Mouse (Mus musculus): Measurements from ENCODE around the gene Nelfb. TPM values are rescaled to one million over a fixed set of nuclear protein-coding genes. Genes with fewer than 3 reads are reported as not detected.

Gene Nelfb
- polyA plus RNA-seq, 1 experiment from 2014 or later = 93.7 TPM

DNA sequence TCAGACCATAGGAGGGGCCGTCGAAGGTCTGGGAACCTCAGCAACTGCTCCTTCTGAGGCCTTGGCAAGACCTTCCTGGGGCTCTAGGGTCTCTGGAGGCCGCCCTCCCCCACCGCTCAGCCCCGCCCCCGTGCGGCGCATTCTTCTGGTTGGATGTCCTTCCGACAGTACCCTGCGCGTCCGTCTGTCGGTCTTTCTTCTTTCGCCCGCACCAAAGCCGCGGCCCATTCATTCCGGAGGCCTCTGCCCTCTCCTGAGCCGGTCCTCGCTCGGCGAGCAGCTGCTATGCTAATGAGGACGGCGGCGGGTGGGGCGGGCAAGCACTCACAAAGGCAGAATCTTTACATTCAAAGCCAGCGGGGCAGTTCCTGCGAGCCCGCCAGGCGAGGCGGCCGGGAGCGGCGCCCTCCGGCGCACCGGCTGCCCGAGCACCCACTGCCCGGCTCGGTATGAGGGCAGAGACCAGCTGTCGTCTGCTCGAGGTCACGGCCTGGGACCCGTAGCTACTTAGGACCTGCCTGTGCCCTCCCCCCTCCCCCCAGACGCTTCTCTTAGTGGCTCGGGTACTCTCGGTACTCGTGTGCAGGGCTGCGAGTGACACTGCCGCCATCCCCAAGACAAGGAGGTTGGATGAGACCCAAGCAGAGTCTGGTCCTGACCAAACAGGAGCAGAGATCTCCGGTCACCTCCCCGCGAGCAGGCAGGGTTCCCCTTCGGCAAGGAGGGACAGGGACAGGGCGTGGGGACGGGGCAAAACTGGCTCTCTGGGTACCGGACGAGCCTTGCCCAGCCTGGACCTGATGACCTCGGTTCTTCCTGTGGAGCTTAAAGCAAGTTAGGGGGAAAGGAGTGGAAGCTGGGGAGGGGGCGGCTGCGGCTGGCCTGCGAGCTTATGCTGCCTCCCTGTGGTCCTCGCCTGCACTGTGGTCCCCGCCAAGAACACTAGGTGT lies 25.4 kb downstream of the Nelfb start:
- 0 out of 2 replicates have a peak, but pooled peaks cover 3% of the 10 kb centered on the region for H3K27me3 ChIP-seq (ENCODE audit: control insufficient read depth, insufficient read depth, low read length)
- peak; percentile 87 for ATAC-seq (ENCODE audit: low FRiP score)
- H3K36me3 ChIP-seq (ENCODE audit: control insufficient read depth, insufficient read depth, low read length) = 0 out of 2 replicates have a peak, but pooled peaks cover 3% of the 10 kb centered on the region
- DNase-seq (ENCODE audit: low spot score) = peak; percentile 88
- under 1% methylated on average over 59 of the region's 64 CpGs for WGBS
- no peaks in the 10 kb centered on the region for H3K9me3 ChIP-seq (ENCODE audit: control insufficient read depth, low read length)
- H3K4me3 ChIP-seq (ENCODE audit: low read depth, low read length) = peak overlapping the region; percentile 44
- H3K4me2 ChIP-seq (replicated peaks; ENCODE audit: low read depth, low read length) = peak overlapping the region; percentile 83
- H3K27ac ChIP-seq (ENCODE audit: low read depth, low read length) = peak overlapping the region; percentile 98
- peak overlapping the region; percentile 84 for H3K9ac ChIP-seq (ENCODE audit: low read depth, low read length)
- peaks cover 11% of the 10 kb centered on the region for H3K4me1 ChIP-seq (replicated peaks; ENCODE audit: control insufficient read depth, insufficient read depth, low read length)

DNA sequence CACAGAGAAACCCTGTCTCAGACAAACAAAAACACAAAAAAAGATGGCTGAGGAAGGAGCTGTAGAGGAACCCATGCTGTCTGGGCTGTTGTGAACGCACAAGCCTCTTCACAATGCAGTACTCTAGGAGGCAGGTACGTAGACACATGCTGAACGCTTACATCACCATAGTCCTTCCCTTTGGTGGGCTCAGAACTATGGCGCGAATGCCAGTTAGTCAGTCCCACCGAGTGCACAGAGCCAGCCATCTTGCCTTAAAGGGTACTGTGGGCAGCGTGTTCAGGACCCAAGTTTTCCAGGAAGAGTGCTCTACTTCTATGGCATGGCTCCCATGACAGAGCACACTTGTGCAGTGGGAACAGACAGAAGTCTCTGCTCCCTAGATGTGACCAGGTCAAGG lies 26.8 kb downstream of the Nelfb start:
- WGBS = 90% methylated on average over 7 of the region's 7 CpGs
- DNase-seq (ENCODE audit: low spot score) (no peak), ATAC-seq (ENCODE audit: low FRiP score) (no peak)
- 0 out of 2 replicates have a peak, but pooled peaks cover 3% of the 10 kb centered on the region for H3K27me3 ChIP-seq (ENCODE audit: control insufficient read depth, insufficient read depth, low read length)
- peak overlapping the region; percentile 83 for H3K4me2 ChIP-seq (replicated peaks; ENCODE audit: low read depth, low read length)
- peaks cover 14% of the 10 kb centered on the region for H3K4me1 ChIP-seq (replicated peaks; ENCODE audit: control insufficient read depth, insufficient read depth, low read length)
- H3K9ac ChIP-seq (ENCODE audit: low read depth, low read length) = no peak overlapping the region
- H3K27ac ChIP-seq (ENCODE audit: low read depth, low read length) = peak overlapping the region; percentile 98
- 0 out of 2 replicates have a peak, but pooled peaks cover 3% of the 10 kb centered on the region for H3K36me3 ChIP-seq (ENCODE audit: control insufficient read depth, insufficient read depth, low read length)
- no peaks in the 10 kb centered on the region for H3K9me3 ChIP-seq (ENCODE audit: control insufficient read depth, low read length)
- H3K4me3 ChIP-seq (ENCODE audit: low read depth, low read length) = peak overlapping the region; percentile 4

DNA sequence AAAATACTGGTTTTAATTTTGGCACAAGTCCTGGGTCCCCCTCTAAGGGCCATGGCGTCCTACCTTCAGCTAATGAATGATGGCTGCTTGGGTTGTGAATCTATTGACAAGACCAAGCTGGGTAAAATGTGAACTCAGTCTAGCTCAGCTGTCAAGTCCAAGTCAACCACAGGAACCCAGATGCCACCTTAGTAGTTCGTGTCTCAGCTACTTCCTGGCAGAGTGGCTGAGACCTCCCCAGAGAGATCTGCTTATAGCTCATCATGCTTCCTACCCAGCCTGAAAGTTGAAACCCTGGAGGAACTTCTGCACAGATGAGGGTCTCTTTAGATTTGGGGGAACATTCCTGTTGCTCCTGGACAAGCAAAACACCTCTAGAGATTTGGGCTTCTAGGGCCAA lies 28.0 kb downstream of the Nelfb start:
- no peak for DNase-seq (ENCODE audit: low spot score)
- peak overlapping the region; percentile 90 for H3K4me3 ChIP-seq (ENCODE audit: low read depth, low read length)
- 0 out of 2 replicates have a peak, but pooled peaks cover 3% of the 10 kb centered on the region for H3K36me3 ChIP-seq (ENCODE audit: control insufficient read depth, insufficient read depth, low read length)
- WGBS = 52% methylated on average over 2 of the region's 2 CpGs
- peak overlapping the region; percentile 98; the same call in 1 of the 2 replicates for H3K27ac ChIP-seq (ENCODE audit: low read depth, low read length)
- 0 out of 2 replicates have a peak, but pooled peaks cover 3% of the 10 kb centered on the region for H3K27me3 ChIP-seq (ENCODE audit: control insufficient read depth, insufficient read depth, low read length)
- peak overlapping the region; percentile 15; the same call in 1 of the 2 replicates for H3K9ac ChIP-seq (ENCODE audit: low read depth, low read length)
- ATAC-seq (ENCODE audit: low FRiP score) = no peak
- H3K9me3 ChIP-seq (ENCODE audit: control insufficient read depth, low read length) = no peaks in the 10 kb centered on the region
- peaks cover 15% of the 10 kb centered on the region for H3K4me1 ChIP-seq (replicated peaks; ENCODE audit: control insufficient read depth, insufficient read depth, low read length)
- H3K4me2 ChIP-seq (replicated peaks; ENCODE audit: low read depth, low read length) = peak overlapping the region; percentile 83

DNA sequence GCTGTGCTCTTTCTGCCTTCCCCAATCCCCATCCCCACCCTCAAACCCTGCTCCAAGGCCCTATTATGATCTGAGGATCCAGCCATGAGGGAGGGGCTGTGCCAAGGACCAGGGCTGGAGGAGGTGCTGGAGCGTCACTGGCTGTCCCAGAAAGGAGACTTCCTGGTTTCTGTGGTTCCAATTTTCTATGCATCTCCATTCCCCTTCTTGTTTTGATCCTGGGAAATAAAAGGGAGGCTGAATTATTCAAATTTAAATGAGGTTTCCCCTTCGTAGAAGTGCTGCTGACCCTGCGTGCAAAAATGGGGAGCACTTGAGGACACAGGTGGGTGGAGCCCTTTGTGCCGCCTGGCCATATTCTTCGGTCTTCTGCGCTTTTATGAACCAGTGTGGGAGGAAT lies 28.6 kb downstream of the Nelfb start:
- Histone ChIP-seq H3K27me3 (ENCODE audit: control insufficient read depth, insufficient read depth, low read length) (0 out of 2 replicates have a peak, but pooled peaks cover 3% of the 10 kb centered on the region), H3K4me1 (replicated peaks; ENCODE audit: control insufficient read depth, insufficient read depth, low read length) (peaks cover 21% of the 10 kb centered on the region), H3K36me3 (ENCODE audit: control insufficient read depth, insufficient read depth, low read length) (0 out of 2 replicates have a peak, but pooled peaks cover 3% of the 10 kb centered on the region), H3K4me3 (ENCODE audit: low read depth, low read length) (peak overlapping the region; percentile 90), H3K9me3 (ENCODE audit: control insufficient read depth, low read length) (no peaks in the 10 kb centered on the region), H3K9ac (ENCODE audit: low read depth, low read length) (peak overlapping the region; percentile 36), H3K27ac (ENCODE audit: low read depth, low read length) (peak overlapping the region; percentile 94; the same call in 1 of the 2 replicates), H3K4me2 (replicated peaks; ENCODE audit: low read depth, low read length) (peak overlapping the region; percentile 83)
- 13% methylated on average over 6 of the region's 6 CpGs for WGBS
- no peak for ATAC-seq (ENCODE audit: low FRiP score)
- DNase-seq (ENCODE audit: low spot score) = peak; percentile 48

DNA sequence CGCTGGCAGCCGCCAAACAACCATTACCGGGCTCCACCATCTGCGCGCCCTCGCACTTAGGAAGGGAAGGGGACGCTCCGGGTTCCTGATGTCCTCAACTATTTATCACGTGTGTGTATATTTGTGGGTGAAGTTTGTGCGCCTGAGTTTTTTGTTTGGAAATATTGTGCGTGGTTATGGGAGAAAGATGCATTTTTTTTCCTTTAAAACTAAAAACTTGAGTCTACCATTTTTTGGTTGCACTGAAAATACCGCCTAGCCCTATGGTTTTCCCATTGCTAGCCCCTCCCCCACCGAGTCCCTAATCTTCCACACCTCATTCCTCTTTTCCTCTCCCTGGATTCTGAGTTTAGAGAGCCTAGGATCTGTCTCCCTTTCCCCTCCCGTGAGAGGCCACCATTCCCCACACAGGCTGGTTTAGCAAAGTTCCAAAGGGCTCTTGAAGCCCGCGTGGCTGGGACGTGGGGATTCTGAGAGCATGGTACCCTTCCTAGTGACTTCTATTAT lies 29.3 kb downstream of the Nelfb start:
- 0% methylated on average over 17 of the region's 17 CpGs for WGBS
- ATAC-seq (ENCODE audit: low FRiP score) = no peak
- peak overlapping the region; percentile 90 for H3K4me3 ChIP-seq (ENCODE audit: low read depth, low read length)
- peak overlapping the region; percentile 83 for H3K4me2 ChIP-seq (replicated peaks; ENCODE audit: low read depth, low read length)
- H3K9ac ChIP-seq (ENCODE audit: low read depth, low read length) = peak overlapping the region; percentile 86
- H3K36me3 ChIP-seq (ENCODE audit: control insufficient read depth, insufficient read depth, low read length) = 0 out of 2 replicates have a peak, but pooled peaks cover 3% of the 10 kb centered on the region
- 0 out of 2 replicates have a peak, but pooled peaks cover 3% of the 10 kb centered on the region for H3K27me3 ChIP-seq (ENCODE audit: control insufficient read depth, insufficient read depth, low read length)
- H3K27ac ChIP-seq (ENCODE audit: low read depth, low read length) = peak overlapping the region; percentile 94
- peak; percentile 67 for DNase-seq (ENCODE audit: low spot score)
- no peaks in the 10 kb centered on the region for H3K9me3 ChIP-seq (ENCODE audit: control insufficient read depth, low read length)
- H3K4me1 ChIP-seq (replicated peaks; ENCODE audit: control insufficient read depth, insufficient read depth, low read length) = peaks cover 28% of the 10 kb centered on the region

DNA sequence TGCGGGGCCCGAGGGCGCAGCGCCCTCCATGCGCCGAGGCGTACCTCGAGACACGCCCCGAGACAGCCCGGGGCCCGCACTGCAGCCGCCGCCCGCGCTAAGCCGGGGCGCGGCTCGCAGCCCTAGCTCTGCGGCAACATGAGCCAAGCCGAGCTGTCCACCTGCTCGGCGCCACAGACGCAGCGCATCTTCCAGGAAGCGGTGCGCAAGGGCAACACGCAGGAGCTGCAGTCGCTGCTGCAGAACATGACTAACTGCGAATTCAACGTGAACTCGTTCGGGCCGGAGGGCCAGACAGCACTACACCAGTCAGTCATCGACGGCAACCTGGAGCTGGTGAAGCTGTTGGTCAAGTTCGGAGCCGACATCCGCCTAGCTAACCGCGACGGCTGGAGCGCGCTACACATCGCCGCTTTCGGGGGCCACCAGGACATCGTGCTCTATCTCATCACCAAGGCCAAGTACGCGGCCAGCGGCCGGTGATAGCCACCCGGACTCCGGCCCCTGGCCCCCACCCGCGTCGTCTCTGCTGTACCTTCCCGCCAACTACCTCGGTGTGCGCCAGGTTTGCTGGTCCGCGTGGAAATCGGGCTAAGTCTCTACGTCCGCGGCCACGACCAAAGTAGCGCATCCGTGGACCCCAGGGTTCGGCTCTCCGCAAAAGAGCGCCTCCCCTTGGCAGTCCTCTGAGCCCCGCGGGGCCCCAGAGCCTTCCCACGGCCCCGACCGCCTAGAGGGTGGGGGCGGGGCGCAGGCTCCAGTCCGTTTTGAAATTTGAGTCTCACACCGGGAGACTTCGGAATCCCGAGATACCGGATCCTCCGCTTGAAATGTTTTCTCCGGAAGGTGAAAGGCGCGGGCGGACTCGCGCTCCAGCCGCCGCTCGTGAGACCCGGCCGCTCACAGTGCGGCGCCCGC lies 30.1 kb downstream of the Nelfb start:
- H3K4me3 ChIP-seq (ENCODE audit: low read depth, low read length) = peak overlapping the region; percentile 90
- H3K4me2 ChIP-seq (replicated peaks; ENCODE audit: low read depth, low read length) = peak overlapping the region; percentile 83
- H3K9me3 ChIP-seq (ENCODE audit: control insufficient read depth, low read length) = no peaks in the 10 kb centered on the region
- H3K4me1 ChIP-seq (replicated peaks; ENCODE audit: control insufficient read depth, insufficient read depth, low read length) = peaks cover 31% of the 10 kb centered on the region
- H3K9ac ChIP-seq (ENCODE audit: low read depth, low read length) = peak overlapping the region; percentile 86
- ATAC-seq (ENCODE audit: low FRiP score) (peak; percentile 36), DNase-seq (ENCODE audit: low spot score) (peak; percentile 81)
- peak overlapping the region; percentile 94 for H3K27ac ChIP-seq (ENCODE audit: low read depth, low read length)
- 0 out of 2 replicates have a peak, but pooled peaks cover 3% of the 10 kb centered on the region for H3K27me3 ChIP-seq (ENCODE audit: control insufficient read depth, insufficient read depth, low read length)
- under 1% methylated on average over 94 of the region's 100 CpGs for WGBS
- 0 out of 2 replicates have a peak, but pooled peaks cover 3% of the 10 kb centered on the region for H3K36me3 ChIP-seq (ENCODE audit: control insufficient read depth, insufficient read depth, low read length)

DNA sequence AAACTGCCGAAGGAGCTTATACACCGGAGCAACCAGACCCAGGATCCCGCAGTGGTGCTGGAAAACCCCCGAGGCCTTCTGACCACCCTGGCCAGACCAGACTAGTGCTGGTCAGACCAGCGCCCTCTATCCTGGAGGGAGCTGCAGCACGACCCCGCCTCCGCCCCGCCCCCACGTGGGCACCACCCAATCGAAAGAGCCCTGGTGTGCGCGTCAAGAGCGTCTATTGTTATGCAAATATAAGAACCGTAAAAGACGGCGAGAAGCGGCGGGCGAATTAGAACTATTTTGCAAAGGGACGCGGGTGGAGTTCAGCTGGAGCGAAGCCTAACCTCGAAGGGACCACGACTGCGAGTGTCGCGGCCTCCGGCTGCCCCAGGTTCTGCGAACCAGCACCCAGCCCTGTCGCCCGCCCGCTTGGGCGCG lies 30.8 kb downstream of the Nelfb start, which contains the start of gene Nrarp:
Nrarp (plus strand) TSS at position 281 of the 426 bp plus-strand sequence.
- Histone ChIP-seq H3K4me1 (replicated peaks; ENCODE audit: control insufficient read depth, insufficient read depth, low read length) (peaks cover 30% of the 10 kb centered on the region), H3K4me3 (ENCODE audit: low read depth, low read length) (peak within 1 kb of the TSS; percentile 90), H3K9ac (ENCODE audit: low read depth, low read length) (peak within 1 kb of the TSS; percentile 86), H3K27ac (ENCODE audit: low read depth, low read length) (peak within 1 kb of the TSS; percentile 94), H3K36me3 (ENCODE audit: control insufficient read depth, insufficient read depth, low read length) (0 out of 2 replicates have a peak, but pooled peaks cover 3% of the 10 kb centered on the region), H3K27me3 (ENCODE audit: control insufficient read depth, insufficient read depth, low read length) (0 out of 2 replicates have a peak, but pooled peaks cover 3% of the 10 kb centered on the region), H3K9me3 (ENCODE audit: control insufficient read depth, low read length) (no peaks in the 10 kb centered on the region), H3K4me2 (replicated peaks; ENCODE audit: low read depth, low read length) (peak within 1 kb of the TSS; percentile 83)
- DNase-seq (ENCODE audit: low spot score) = peak; percentile 95
- peak; percentile 88 for ATAC-seq (ENCODE audit: low FRiP score)
- 0% methylated on average over 35 of the region's 35 CpGs for WGBS
